Mouse (Mus musculus) erythroblast, adult 5-6 weeks (primary cell): Measurements from ENCODE around the gene Wdr46. TPM values are rescaled to one million over a fixed set of nuclear protein-coding genes. Genes with fewer than 3 reads are reported as not detected.

Experiments
- ATAC-seq: replicated peaks from 2 replicates; pipeline ENCODE4 v1.8.0; 2016; ENCODE audit warnings: moderate number of reproducible peaks, mild to moderate bottlenecking, moderate TSS enrichment, inconsistent platforms; ENCODE audit not compliant: poor library complexity, low FRiP score, severe bottlenecking
- total RNA-seq, 2 experiments: library from RNA; stranded (forward) in 1 of 2; stranded (reverse) in 1 of 2; fragments of 150-400 nt in 1 of 2; fragments of 200-764, 138-1000 nt in 1 of 2; gene quantifications; 2 replicates each; pipeline versions ENCODE4 v1.2.3 to v1.2.4; 2015 to 2017; ENCODE audit warnings: low replicate concordance in 2 of 2

The Wdr46 gene
- total RNA-seq, 2 experiments from 2014 or later = 8.5 to 15.9 TPM

DNA sequence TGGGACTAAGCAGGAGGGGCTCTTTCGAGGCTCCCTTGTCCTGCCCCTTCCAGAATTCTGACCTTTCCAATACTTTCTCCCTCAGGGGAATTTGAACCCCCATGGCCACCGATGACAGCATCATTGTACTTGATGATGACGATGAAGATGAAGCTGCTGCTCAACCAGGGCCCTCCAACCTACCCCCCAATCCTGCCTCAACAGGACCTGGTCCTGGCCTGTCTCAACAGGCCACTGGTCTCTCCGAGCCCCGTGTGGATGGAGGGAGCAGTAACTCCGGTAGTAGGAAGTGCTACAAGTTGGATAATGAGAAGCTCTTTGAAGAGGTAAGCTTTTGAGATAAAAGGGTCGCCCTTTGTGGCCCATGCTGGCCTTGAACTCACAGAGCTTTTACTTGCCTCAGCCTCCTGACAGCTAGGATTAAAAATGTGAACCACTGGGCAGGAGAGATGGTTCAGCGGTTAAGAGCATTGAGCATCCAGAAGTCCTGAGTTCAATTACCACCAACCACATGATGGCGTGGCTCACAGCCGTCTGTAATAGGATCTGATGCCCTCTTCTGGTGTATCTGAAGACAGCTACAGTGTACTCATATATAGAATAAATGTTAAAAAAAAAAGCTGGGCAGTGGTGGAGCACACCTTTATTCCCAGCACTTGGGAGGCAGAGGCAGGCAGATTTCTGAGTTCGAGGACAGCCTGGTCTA, 30.0 kb upstream of the Wdr46 start:
- no peak for ATAC-seq

DNA sequence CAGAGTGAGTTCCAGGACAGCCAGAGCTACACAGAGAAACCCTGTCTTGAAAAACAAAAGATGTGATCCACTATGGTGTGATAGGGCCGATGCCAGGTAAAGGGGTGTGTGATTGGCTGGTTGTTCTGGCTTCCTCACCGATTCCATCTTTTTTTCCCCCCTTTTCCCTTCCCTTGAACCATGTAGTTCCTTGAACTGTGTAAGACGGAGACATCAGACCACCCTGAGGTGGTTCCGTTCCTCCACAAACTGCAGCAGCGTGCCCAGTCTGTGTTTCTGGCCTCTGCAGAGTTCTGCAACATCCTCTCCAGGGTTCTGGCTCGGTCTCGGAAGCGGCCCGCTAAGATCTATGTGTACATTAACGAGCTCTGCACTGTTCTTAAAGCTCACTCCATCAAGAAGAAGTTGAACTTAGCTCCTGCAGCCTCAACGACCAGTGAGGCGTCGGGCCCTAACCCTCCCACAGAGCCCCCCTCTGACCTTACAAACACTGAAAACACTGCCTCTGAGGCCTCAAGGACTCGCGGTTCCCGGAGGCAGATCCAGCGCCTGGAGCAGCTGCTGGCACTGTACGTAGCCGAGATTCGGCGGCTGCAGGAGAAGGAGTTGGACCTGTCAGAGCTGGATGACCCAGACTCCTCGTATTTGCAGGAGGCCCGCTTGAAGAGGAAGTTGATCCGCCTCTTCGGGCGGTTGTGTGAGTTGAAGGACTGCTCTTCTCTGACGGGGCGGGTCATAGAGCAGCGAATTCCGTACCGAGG, 29.2 kb upstream of the Wdr46 start:
- no peak for ATAC-seq

DNA sequence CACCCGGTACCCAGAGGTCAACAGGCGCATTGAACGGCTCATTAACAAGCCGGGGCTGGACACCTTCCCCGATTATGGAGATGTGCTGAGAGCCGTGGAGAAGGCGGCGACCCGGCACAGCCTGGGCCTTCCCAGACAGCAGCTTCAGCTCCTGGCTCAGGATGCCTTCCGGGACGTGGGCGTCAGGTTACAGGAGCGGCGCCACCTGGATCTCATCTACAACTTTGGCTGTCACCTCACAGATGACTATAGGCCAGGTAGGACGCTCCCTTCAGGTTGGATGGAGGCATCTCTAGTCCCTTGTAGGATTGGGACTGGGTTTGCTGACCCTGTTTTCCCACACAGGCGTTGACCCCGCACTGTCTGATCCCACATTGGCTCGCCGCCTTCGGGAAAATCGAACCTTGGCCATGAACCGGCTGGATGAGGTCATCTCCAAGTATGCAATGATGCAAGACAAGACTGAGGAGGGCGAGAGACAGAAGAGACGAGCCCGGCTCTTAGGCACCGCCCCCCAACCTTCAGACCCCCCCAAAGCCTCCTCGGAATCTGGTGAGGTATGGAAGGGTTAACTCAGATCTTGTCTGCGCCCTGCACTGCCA, 28.5 kb upstream of the Wdr46 start:
- ATAC-seq = no peak

DNA sequence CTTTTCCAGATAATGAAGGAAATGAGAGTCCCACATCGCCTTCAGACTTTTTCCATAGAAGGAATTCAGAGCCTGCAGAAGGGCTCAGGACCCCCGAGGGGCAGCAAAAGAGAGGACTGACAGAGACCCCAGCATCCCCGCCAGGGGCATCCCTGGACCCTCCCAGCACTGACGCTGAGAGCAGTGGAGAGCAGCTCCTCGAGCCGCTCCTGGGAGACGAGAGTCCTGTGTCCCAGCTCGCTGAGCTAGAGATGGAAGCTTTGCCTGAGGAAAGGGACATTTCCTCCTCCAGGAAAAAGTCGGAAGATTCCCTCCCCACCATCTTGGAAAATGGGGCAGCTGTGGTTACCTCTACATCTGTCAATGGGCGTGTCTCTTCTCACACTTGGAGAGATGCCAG, 27.2 kb upstream of the Wdr46 start:
- ATAC-seq = no peak

DNA sequence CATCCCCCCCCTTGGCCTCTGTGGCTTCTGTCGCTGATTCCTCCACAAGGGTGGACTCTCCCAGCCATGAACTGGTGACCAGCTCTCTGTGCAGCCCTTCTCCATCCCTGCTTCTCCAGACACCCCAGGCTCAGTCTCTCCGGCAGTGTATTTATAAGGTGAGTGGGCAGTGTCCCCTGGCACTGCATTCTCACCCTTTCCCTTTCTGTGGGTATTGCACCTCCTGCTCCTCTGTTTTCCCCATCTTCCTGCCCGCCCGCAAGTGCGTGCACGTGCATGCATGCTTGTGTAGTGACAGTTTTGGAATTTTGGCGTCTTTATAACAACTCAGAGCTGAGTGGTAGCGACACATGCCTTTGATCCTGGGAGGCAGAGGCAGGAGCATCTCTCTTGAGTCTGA, 26.6 kb upstream of the Wdr46 start:
- no peak for ATAC-seq

DNA sequence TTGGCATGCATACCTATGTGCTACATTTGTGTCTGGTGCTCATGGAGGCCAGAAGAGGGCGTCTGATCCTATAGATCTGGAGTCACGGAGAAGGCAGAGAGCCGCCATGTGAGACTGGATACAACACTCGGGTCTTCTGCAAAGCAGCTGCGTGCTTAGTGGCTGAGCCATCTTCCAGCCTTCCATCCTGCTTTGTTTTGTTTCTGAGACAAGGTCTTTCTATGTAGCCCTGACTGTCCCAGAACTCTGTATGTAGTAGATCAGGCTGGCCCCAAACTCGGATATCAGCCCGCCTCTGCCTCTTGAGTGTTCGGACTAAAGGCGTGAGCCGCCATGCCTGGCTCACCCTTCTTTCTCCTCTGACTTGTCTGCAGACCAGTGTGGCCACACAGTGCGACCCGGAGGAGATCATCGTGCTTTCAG, 25.5 kb upstream of the Wdr46 start:
- ATAC-seq = no peak

DNA sequence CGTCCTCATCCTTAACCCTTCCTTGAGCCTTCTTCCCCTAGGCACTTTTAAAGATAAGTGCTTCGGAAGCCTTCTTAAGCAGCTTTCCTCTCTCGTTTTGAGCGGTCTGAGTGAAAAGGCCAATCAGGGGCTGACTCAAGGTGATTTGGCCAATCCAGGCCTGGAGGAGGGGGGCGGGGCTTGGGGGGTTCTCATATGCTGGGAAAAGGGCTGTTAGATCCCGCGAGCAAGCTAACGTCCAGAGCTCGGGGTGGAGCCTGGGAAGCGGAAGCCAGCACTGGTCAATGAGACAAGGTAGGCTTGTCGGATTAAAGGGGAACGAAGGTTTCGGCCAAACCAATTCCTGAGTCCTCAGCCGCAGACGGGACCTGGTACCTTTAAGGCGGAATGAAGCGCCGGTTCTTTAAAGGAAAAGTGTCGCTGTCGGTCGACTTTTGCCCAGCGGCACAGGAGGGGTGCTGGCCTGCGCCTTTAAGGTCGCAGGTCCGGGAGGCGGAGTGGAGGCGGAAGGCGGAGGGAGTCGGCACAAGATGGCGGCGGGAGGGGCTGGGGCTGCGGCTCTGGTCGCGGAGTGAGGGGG, 24.7 kb upstream of the Wdr46 start, which contains the start of the genes Tapbp and Zbtb22:
Gene Tapbp, plus strand, starts transcription at position 229 of the 580 bp plus-strand sequence.
Gene Zbtb22, plus strand, starts transcription at position 234 of the 580 bp plus-strand sequence.
- peak; percentile 70 for ATAC-seq

DNA sequence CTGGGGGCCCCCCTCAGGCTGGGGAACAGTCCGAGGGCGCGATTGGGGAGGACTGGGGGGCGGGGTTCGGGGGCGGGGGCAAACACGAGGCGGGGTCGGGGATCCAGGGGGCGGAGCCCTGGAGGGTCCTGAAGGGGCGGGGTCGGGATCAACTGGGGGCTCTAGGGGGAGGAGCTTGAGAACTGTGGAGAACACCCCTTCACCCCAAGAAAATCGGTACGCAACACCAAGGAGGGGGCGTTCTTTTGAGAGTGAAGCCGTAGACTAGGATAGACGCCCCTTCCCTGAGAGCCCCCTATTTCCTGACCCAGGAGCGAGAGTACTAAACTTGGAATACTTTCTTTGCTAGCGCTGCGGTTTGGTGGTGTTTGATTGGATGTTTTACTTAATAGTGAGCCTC, 24.2 kb upstream of the Wdr46 start:
- ATAC-seq = no peak

DNA sequence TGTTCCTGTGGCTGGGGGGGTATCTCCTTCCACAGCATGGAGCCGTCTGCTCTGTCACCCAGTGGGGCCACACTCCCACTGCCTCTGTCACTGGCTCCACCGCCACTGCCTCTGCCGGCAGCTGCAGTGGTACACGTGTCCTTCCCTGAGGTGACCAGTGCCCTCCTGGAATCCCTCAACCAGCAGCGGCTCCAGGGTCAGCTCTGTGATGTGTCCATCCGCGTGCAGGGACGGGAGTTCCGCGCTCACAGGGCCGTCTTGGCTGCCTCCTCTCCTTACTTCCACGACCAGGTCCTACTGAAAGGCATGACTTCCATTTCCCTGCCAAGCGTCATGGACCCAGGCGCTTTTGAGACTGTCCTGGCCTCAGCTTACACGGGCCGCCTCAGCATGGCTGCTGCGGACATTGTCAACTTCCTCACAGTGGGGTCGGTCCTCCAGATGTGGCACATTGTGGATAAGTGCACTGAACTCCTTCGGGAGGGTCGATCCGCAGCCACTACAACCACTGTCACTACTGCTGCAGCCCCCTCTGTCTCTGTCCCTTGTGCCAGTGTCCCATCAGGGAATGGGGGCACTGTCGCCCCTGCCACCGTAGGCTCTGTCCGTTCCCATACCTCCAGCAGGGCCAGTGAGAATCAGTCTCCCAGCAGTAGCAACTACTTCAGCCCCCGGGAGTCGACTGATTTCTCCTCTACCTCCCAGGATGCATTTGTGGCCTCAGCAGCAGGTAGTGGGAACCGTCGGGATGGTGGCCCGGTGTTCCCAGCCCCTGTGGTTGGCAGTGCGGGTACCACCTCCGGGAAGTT, 23.4 kb upstream of the Wdr46 start:
- ATAC-seq = no peak

DNA sequence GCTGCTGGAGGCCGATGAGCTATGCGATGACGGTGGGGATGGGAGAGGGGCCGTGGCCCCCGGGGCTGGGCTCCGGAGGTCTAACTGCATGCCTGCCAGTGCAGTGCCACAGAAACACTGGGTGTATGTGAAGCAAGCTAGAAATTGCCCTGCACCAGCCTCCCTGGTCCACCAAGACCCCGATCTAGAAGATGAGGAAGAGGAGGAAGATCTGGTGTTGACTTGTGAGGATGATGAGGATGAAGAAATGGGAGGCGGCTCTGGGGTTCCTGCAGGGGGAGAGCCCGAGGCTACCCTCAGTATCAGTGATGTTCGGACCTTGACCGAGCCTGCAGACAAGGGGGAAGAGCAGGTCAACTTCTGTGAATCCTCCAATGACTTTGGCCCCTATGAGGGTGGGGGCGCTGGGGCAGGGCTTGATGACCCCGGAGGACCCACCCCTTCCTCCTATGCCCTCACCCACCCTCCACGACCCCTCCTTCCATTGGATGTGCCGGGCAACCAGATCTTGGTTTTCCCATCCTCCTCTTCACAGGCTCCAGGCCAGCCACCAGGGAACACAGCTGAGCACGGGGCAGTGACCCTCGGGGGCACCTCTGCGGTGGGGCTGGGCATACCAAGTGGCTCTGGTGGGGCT, 22.7 kb upstream of the Wdr46 start:
- ATAC-seq = no peak

DNA sequence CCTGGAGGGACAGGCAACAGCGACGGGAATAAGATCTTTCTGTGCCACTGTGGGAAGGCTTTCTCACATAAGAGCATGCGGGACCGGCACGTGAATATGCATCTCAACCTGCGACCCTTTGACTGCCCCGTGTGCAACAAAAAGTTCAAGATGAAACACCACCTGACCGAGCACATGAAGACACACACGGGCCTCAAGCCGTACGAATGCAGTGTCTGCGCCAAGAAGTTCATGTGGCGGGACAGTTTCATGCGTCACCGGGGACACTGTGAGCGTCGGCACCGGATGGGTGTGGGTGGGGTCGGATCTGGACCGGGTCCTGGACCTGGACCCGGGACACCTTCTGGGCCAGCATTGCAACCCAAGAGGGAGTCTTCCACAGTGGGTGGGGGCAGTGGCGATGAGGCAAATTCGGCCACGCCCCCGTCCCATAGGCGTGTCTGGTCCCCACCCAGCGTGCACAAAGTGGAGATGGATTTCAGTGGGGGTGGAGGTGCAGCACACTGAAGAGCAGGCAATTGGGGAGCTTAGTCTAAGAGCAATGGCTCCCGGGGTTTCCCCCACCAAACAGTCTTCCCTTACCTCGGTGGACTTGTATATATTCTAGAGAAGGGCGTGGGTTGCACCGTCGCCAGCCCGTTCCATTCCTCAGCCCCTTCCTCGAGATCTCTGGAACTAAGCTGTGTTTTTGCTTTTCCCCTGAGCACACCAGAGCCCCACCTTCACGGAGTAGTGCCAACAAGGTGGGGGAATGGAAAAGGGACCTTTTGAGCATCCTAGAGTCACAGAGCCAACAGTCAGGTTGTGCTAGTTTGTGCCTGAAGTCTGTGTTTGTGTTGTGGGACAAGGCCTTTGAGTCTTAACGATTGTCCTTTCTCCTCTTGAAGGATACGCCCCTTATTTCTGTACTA, 21.9 kb upstream of the Wdr46 start:
- ATAC-seq = peak; percentile 6; the same call in 1 of the 2 replicates

DNA sequence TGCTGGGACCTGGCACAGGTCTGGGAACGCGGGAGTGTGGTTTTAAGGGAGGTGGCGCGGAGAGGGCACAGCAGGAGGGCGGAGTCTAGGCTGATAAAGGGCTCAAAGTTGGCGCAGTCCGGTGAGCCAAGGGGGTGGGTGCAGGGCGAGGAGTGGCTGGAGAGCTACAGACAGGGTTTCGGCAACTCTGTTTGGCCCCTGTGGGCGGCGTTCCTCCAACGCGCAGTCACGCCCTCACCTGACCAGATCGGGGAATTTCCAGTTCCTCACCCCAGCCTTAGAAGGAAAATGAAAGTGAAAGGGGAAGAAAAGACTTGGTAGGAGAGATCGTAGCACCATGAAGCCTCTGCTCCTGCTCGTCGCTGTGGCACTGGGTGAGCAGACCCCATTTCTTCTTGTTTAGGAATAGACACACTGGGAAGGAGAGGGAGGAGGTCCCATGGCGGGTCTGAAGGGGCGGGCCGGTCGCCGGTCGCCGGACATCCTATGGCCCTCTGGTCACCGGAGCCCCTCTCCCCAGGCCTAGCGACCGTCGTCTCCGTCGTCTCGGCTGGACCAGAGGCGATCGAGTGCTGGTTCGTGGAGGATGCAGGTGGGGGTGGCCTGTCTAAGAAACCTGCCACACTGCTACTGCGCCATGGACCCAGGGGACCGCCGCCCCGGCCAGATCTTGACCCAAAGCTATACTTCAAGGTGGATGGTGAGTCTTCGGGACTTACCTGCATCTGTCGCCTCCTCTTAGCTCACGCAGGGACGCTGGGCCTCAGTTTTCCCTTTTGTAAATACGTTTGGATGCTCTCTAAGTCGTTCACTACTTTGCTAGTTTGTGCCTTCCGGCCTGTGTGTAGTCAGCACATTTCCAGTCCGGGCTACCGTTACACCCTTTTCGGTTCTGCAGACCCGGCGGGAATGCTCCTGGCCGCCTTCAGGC, 20.8 kb upstream of the Wdr46 start:
- peak; percentile 68 for ATAC-seq

DNA sequence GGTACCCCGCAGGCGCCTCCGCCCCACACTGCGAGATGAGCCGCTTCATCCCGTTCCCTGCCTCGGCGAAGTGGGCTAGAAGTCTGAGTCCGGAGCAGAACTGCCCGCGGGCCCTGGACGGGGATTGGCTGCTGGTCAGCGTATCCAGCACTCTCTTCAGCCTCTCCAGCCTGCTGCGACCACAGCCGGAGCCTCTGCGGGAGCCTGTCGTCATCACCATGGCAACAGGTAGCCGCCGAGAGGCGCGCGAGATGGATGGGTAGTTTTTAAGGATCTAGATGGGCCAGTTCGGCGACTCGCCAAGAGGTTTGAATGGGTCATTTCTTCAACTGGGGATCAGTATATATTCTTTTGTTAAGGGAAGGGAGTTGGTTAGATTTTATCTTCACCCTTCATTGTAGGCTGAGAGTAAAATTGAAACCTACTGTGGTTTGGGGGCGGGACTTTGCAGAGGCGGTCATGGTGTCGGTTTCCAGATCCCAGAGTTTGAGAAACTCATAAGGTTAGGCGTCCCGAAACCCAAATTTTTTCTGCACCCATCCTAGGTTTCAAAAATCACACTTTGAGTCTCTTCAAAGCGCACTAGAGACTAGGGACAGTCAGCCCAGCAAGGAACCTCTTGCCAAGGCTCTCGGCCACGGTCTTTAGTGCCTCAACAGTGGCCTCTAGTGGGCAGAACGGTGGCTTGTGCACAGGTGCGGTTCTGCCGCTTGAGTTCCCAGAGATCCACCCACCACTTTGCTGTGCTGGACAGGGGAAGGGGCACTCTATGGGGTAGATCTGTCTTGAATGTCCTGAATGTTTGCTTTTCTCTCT, 20.0 kb upstream of the Wdr46 start:
- peak; percentile 61 for ATAC-seq

DNA sequence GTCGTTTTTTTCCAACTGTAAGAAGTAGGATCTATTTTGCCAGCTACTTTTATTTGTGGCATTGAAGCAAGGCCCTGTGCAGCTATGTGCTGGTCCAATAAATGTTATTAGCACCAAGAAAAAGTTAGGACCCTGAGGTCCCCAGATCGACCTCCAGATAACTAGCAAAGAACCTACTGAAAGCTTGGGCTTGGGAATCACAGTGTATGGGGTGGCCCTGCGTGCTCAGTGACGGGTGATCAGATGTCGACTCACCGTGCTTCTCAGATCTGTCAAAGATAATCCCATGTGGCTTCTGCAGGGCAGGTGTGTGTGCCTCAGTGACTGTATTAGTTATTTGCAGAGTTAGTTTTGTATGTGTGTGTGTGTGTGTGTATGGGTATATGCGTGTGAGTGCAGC, 19.1 kb upstream of the Wdr46 start:
- ATAC-seq = no peak

DNA sequence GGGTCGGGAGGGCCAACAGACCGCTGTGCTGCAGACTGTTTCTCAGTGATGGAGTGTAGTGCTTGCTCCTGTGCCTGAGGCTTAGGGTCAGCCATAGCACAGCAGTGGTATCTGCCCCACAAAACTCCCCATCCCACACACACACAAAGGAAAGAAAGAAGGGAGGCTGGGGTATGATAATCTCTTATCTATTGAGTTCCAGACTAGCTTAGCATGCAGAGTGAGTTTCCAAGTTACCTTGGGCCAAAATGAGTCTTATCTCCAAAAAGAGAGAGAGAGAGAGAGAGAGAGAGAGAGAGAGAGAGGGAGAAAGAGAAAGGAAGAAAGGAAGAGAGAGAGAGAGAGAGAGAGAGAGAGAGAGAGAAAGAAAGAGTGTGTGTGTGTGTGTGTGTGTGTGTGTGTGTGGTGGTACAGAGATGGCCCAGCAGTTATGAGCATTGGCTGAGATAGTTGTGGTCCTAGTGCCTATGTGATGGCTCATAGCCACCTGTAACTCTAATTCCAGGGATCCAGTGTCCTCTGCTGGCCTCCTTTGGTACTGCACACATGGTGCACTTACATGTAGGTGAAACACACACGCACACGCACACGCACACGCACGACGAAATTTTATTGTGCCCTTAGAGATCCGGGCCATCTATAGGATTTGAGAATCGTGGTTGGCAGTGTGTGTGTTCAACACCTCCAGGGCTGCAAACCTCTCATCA, 15.7 kb upstream of the Wdr46 start:
- no peak for ATAC-seq
